Mouse (Mus musculus): ENCODE results near the gene Zmym2. TPM values are rescaled to one million over a fixed set of nuclear protein-coding genes. Genes with fewer than 3 reads are reported as not detected.
"Not testable (repeated sequence)": the region's sequence is repeated elsewhere in the genome, so short reads cannot be mapped to it uniquely, and the experiment has no call there.

Gene Zmym2
- 0.57 and 1.6 TPM in 2 replicates for polyA plus RNA-seq (2012; rRNA removed)

DNA sequence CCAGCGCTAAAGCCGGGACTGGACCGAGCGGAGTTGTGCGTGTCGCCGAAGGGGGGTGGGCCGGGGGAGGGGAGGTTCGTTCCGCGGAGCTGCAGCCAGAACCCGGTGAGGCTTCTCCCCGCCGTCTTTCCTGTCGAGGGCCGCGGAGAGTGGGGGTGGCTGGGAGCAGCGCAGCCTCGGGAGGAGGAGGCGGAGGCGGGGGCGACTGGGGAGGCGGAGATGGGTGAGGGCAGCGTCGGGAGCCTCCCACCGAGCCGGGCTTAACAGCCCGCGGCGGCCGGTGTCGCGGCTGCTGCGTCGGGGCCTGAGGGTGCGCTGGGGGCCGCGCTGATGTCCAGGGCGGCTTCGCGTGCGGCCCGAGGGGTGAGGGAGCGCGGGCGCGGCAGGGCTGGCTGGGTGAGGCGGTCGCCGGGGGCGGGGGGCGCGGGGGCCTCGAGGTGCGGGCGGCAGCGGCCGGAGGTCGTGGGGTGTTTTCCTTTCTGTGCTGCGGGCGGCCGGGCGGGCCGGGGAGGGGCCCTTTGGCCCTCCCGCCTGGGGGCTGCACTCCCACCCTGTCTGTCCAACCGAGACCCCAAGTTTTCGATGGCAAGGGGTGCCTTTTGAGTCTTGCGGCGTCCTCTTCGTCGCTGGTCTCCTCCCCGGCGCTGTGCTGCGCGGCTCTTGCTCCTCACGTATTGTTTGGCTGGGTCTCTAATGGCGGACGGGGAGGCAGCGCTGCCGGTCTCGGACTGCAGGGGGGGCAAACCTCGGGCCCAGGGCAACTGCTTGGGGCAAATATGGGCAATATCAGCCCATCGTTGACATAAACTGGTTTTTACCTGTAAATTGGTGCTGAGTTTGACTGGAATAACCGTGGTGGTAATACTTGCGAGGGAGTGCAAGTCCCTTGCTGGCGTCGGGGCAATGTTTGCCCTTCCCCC is at the start of gene Zmym2:
Gene Zmym2, plus strand, starts transcription at position 60 of the 920 bp plus-strand sequence.
- TF ChIP-seq CTCF (IDR thresholded peaks at IDR 0.05; ENCODE audit: extremely low read depth, insufficient read length, insufficient replicate concordance, low read depth, low read length), result peak; percentile 81; the same call in 1 of the 2 replicates
- WGBS, result under 1% methylated on average over 44 of the region's 87 CpGs
- H3K4me3 ChIP-seq (ENCODE audit: low read depth, low read length), result peak within 1 kb of the TSS; percentile 100

DNA sequence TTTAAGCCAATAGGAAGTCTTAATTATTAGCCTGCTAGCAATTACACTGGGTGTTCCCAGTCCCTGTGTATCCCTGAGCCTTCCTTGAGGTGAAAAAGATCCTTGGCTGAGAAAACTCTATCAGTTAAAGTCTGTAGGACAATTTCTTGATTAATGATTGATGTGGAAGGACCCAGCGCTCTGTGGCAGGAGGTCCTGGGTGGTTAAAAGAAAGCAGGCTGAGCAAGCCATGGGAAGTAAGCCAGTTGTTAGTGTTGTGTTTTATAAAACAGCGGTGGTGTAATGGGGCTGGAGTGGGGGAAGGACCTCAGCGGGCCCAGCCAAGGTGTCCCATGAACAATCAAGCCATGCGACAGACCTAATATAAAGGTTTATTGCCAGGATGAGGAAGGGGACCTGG is 42.4 kb upstream of the Zmym2 start:
- no peak overlapping the region for H3K4me3 ChIP-seq (ENCODE audit: low read depth, low read length)
- H3K27ac ChIP-seq (ENCODE audit: insufficient read depth, low read depth, low read length), result no peak overlapping the region; the same call in 1 of the 2 replicates
- H3K4me1 ChIP-seq (ENCODE audit: control insufficient read depth, insufficient read depth, insufficient read length, low read length), result 0 out of 2 replicates have a peak, but pooled peaks cover 3% of the 10 kb centered on the region
- WGBS, result 33% methylated on average over 4 of the region's 4 CpGs
- no peaks in the 10 kb centered on the region for H3K36me3 ChIP-seq (ENCODE audit: control insufficient read depth, insufficient read depth, low read length)
- no peaks in the 10 kb centered on the region for H3K27me3 ChIP-seq (ENCODE audit: control insufficient read depth, insufficient read depth, low read length)
- TF ChIP-seq POLR2A (IDR thresholded peaks at IDR 0.05; ENCODE audit: low read depth, low read length), result no peak
- TF ChIP-seq CTCF (IDR thresholded peaks at IDR 0.05; ENCODE audit: extremely low read depth, insufficient read length, insufficient replicate concordance, low read depth, low read length), result no peak

More for the DNA sequence above, at the start of gene Zmym2:
- H3K27me3 ChIP-seq (ENCODE audit: control insufficient read depth, insufficient read depth, low read length); H3K36me3 ChIP-seq (ENCODE audit: control insufficient read depth, insufficient read depth, low read length); H3K4me1 ChIP-seq (ENCODE audit: control insufficient read depth, insufficient read depth, insufficient read length, low read length): not testable (repeated sequence)
- H3K27ac ChIP-seq (ENCODE audit: insufficient read depth, low read depth, low read length), result peak within 1 kb of the TSS; percentile 93

DNA sequence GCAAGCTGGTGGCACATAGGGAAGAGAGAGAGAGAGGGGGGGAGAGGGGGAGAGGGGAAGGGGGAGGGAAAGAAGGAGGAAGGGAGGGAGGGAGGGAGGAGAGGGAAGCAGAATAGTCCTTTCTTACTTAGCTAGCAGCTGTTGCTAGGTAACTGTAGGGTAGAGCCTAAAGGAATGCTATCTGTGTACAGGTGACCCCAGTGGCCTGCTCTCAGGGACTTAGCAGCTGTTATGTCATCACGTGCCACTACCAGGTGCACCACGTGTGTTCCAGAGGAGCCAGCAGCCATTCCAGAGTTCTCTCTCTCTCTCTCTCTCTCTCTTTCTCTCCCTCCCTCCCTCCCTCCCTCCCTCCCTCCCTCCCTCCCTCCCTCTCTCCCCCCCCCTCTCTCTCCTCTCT is 41.9 kb upstream of the Zmym2 start:
- H3K27me3 ChIP-seq (ENCODE audit: control insufficient read depth, insufficient read depth, low read length), result no peaks in the 10 kb centered on the region
- H3K27ac ChIP-seq (ENCODE audit: insufficient read depth, low read depth, low read length), result no peak overlapping the region
- no peaks in the 10 kb centered on the region for H3K36me3 ChIP-seq (ENCODE audit: control insufficient read depth, insufficient read depth, low read length)
- WGBS, result 5% methylated on average over 2 of the region's 2 CpGs
- H3K4me1 ChIP-seq (ENCODE audit: control insufficient read depth, insufficient read depth, insufficient read length, low read length), result peaks cover 3% of the 10 kb centered on the region; the same call in 1 of the 2 replicates
- TF ChIP-seq POLR2A (IDR thresholded peaks at IDR 0.05; ENCODE audit: low read depth, low read length) (no peak), CTCF (IDR thresholded peaks at IDR 0.05; ENCODE audit: extremely low read depth, insufficient read length, insufficient replicate concordance, low read depth, low read length) (no peak)
- H3K4me3 ChIP-seq (ENCODE audit: low read depth, low read length), result no peak overlapping the region

DNA sequence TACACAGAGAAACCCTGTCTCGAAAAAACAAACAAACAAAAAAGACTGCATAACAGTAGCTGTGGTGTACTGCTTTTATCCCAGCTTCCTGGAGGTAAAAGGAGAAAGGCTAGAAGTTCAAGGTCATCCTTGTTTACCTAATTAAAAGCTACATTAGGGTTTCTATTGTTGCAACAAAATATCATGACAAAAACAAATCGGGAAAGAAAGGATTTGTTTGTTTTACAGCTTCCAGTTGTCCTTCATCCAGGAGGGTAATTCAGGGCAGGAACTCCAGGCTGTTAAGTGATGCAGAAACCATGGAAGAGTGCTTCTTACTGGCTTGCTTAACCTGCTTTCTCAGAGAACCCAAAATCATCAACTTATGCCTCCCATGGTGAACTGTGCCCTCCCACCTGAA is 38.1 kb upstream of the Zmym2 start:
- Histone ChIP-seq H3K27ac (ENCODE audit: insufficient read depth, low read depth, low read length) (no peak overlapping the region), H3K27me3 (ENCODE audit: control insufficient read depth, insufficient read depth, low read length) (no peaks in the 10 kb centered on the region), H3K36me3 (ENCODE audit: control insufficient read depth, insufficient read depth, low read length) (no peaks in the 10 kb centered on the region), H3K4me1 (ENCODE audit: control insufficient read depth, insufficient read depth, insufficient read length, low read length) (peaks cover 8% of the 10 kb centered on the region; the same call in 1 of the 2 replicates), H3K4me3 (ENCODE audit: low read depth, low read length) (no peak overlapping the region)
- TF ChIP-seq CTCF (IDR thresholded peaks at IDR 0.05; ENCODE audit: extremely low read depth, insufficient read length, insufficient replicate concordance, low read depth, low read length) (no peak), POLR2A (IDR thresholded peaks at IDR 0.05; ENCODE audit: low read depth, low read length) (no peak)
- WGBS, result 40% methylated on average over 2 of the region's 2 CpGs

DNA sequence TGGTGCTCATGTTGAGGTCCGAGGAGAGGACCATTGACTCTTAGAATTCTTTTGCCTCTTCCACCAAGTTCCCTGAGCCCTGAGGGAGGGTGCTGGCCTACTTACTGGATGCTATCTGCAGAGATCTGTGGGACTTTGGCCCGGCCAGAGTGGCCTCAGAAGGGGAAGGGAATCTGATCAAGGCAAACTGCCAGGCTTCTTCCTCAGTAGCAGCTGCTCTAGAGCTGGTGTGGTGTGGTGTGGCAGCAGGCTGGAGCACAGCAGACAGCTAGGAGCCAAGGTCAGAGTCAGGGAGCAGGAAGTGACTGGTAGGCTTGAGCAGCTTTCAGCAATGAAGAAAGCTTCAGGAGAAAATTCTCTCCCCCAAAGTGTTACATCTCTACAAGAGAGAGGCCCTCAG is 36.8 kb upstream of the Zmym2 start:
- H3K36me3 ChIP-seq (ENCODE audit: control insufficient read depth, insufficient read depth, low read length), result no peaks in the 10 kb centered on the region
- H3K4me3 ChIP-seq (ENCODE audit: low read depth, low read length), result no peak overlapping the region
- H3K4me1 ChIP-seq (ENCODE audit: control insufficient read depth, insufficient read depth, insufficient read length, low read length), result peaks cover 5% of the 10 kb centered on the region; the same call in 1 of the 2 replicates
- TF ChIP-seq POLR2A (IDR thresholded peaks at IDR 0.05; ENCODE audit: low read depth, low read length) (no peak), CTCF (IDR thresholded peaks at IDR 0.05; ENCODE audit: extremely low read depth, insufficient read length, insufficient replicate concordance, low read depth, low read length) (no peak)
- H3K27ac ChIP-seq (ENCODE audit: insufficient read depth, low read depth, low read length), result no peak overlapping the region
- 9% methylated on average over 2 of the region's 2 CpGs for WGBS
- H3K27me3 ChIP-seq (ENCODE audit: control insufficient read depth, insufficient read depth, low read length), result no peaks in the 10 kb centered on the region

DNA sequence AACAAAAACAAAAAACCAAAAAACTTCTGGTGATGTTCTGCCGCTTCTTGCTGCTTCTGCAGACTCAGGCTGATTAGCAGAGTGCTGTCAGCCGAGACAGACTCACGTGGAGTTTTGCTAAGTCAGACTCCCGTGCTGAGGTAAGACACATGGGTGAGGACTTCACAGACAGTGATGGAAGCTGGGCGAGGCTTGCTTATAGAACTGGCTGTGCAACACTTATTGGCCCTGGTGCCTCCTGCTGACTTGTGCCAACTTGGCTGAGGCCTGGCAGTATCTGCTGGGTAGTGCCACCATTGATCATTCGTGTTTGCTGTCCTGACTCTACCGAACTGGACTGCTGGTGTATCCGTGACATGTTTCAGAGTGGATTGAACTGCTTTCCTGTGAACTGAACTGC is 22.4 kb upstream of the Zmym2 start:
- H3K36me3 ChIP-seq (ENCODE audit: control insufficient read depth, insufficient read depth, low read length), result no peaks in the 10 kb centered on the region
- H3K4me3 ChIP-seq (ENCODE audit: low read depth, low read length), result no peak overlapping the region
- H3K4me1 ChIP-seq (ENCODE audit: control insufficient read depth, insufficient read depth, insufficient read length, low read length), result no peaks in the 10 kb centered on the region
- H3K27me3 ChIP-seq (ENCODE audit: control insufficient read depth, insufficient read depth, low read length), result peaks cover 20% of the 10 kb centered on the region
- TF ChIP-seq POLR2A (IDR thresholded peaks at IDR 0.05; ENCODE audit: low read depth, low read length), result no peak
- TF ChIP-seq CTCF (IDR thresholded peaks at IDR 0.05; ENCODE audit: extremely low read depth, insufficient read length, insufficient replicate concordance, low read depth, low read length), result no peak
- H3K27ac ChIP-seq (ENCODE audit: insufficient read depth, low read depth, low read length), result no peak overlapping the region
- WGBS, result 62% methylated on average over 8 of the region's 8 CpGs

DNA sequence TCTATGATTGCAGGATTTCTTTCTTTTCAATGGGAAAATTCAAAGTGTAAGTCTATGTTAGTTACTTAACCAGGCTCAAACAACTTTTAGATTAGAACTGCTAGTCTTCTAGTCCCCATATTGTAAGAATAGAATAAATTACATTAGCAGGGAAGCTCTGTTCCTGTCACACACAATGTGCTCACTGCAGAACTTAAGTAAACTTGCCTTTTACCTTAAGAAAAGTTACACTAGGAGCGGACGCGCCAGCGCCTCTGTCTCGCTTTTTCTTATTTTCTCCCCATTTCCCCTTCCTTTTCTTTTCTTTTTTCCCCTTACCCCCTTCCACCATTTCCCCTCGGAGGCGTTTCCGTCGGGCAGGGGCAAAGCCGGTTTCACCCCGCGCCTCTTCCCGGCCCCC is 21.8 kb upstream of the Zmym2 start:
- no peaks in the 10 kb centered on the region for H3K36me3 ChIP-seq (ENCODE audit: control insufficient read depth, insufficient read depth, low read length)
- H3K4me3 ChIP-seq (ENCODE audit: low read depth, low read length), result no peak overlapping the region
- WGBS, result 41% methylated on average over 13 of the region's 13 CpGs
- H3K27ac ChIP-seq (ENCODE audit: insufficient read depth, low read depth, low read length), result no peak overlapping the region
- H3K4me1 ChIP-seq (ENCODE audit: control insufficient read depth, insufficient read depth, insufficient read length, low read length), result no peaks in the 10 kb centered on the region
- H3K27me3 ChIP-seq (ENCODE audit: control insufficient read depth, insufficient read depth, low read length), result peaks cover 20% of the 10 kb centered on the region
- TF ChIP-seq CTCF (IDR thresholded peaks at IDR 0.05; ENCODE audit: extremely low read depth, insufficient read length, insufficient replicate concordance, low read depth, low read length), result no peak
- TF ChIP-seq POLR2A (IDR thresholded peaks at IDR 0.05; ENCODE audit: low read depth, low read length), result no peak

DNA sequence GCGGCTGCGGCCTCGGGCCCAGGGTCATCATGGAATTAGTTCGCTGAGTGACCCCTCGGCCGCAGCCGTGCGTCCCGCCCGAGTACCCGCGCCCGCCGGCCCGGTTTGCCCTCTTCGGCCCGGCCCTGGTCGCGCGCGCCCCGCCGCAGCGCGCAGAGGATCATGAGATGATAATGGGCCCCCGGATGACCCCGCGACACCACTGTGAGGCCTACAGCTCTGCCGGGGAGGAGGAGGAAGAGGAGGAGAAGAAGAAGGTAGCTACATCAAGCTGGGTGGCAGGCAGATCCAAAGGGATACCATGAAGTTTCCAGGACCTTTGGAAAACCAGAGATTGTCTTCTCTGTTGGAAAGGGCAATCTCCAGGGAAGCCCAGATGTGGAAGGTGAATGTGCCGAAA is 21.3 kb upstream of the Zmym2 start:
- H3K27ac ChIP-seq (ENCODE audit: insufficient read depth, low read depth, low read length); H3K4me1 ChIP-seq (ENCODE audit: control insufficient read depth, insufficient read depth, insufficient read length, low read length); H3K4me3 ChIP-seq (ENCODE audit: low read depth, low read length); H3K36me3 ChIP-seq (ENCODE audit: control insufficient read depth, insufficient read depth, low read length): not testable (repeated sequence)
- peaks cover 20% of the 10 kb centered on the region for H3K27me3 ChIP-seq (ENCODE audit: control insufficient read depth, insufficient read depth, low read length)
- WGBS, result 9% methylated on average over 30 of the region's 30 CpGs

Data from small intestine, adult 2 months (tissue).